Mouse (Mus musculus) left cerebral cortex, postnatal 14 days (tissue): ENCODE results near the gene Arhgap1. TPM values are rescaled to one million over a fixed set of nuclear protein-coding genes. Genes with fewer than 3 reads are reported as not detected.

Experiments
- DNase-seq, 2 experiments: peaks; one replicate each; pipeline ENCODE4 v3.0.0; 2021 to 2022; ENCODE audit warnings: low spot score in 2 of 2, mixed read lengths in 1 of 2
- intact Hi-C: fragments of 180-260 bp; cut with DNase I; formaldehyde crosslinking; loops from one replicate; pipeline ENCODE4 v1.15.1; 2025
- total RNA-seq, 2 experiments: library from RNA; stranded (reverse); gene quantifications; 2 replicates each; pipeline ENCODE4 v1.2.3; 2021

Arhgap1 gene
- total RNA-seq, 2 experiments from 2014 or later = 80.3 to 88.9 TPM

DNA sequence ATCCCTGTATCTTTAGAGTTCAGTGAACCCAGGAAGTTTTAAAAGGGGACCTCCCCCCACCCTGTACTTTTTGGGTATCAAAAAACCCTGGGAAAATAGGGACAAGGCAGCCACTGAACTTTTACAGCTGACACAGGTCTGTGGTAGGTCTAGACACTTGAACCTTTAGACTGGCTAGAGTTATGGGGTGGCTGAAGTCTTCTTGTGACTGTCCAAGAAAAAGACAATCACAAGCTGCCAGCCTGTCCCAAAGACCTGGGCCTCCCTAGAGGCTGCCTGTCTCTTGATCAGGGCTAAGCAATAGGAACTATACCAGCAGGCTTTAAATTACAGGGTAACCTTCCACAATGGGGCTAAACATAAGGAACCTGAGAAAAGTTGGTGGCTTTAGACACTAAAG is 27.3 kb downstream of the Arhgap1 start:
- DNase-seq = no peak
- intact Hi-C loops = no loop called here

DNA sequence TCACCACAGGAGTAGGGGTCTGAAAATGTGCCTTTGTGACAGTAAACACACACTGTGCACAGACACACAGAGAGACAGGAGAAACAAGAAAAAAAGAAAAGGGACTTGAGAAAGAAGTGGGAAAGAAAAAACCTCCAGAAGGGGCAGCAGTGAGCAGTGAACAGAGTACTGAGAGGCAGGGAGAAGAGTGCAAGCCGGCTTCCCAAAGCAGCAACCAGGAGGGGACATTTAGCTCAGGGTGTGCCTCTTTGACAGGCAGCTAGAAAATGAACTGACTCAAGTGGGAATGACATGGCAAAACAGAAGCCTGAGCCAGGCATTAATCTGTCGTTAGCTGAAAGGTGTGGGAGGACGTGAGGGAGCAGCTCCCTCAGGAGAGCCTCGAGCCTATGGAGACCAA is 33.2 kb downstream of the Arhgap1 start:
- intact Hi-C loops = no loop called here
- DNase-seq = peak; percentile 79 to 84

DNA sequence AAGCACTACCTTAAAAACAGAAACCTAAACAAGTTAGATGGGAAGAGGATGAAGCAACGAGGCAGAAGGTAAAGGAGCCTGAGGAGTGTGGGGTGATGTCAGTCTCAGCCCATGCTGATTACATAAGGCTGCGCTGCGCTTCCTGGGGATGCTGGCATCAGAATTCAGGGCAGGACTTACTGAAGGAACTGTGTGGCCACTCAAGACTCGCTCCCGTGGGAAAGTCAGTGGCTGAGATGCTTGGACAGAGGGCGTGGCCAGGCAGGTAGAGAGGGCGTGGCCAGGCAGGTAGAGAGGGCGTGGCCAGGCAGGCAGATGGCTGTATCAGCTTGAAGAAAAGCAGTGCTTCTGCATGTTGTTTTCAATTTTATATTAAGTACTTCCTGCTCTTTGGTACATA is 34.3 kb downstream of the Arhgap1 start:
- intact Hi-C loops = no loop called here
- no peak for DNase-seq

DNA sequence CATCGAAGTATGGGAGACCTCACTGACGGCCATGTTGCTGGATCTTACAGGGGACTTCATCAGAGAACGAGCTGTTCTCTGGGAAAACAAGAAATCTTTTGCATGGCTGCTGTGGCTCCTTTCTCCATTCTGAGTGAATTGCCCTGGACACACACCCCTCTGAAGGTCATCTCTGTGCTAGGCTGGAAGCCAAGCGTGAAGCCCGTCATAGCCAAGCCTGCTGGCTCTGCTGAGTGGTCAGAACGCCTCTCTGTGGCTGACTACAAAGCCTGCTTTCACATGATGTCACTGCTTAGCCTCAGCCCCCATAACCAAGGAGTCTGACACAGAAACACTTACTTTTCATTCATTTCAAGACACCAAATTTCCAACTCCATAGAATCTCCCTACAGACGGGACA is 39.8 kb downstream of the Arhgap1 start:
- peak; percentile 48 for DNase-seq

DNA sequence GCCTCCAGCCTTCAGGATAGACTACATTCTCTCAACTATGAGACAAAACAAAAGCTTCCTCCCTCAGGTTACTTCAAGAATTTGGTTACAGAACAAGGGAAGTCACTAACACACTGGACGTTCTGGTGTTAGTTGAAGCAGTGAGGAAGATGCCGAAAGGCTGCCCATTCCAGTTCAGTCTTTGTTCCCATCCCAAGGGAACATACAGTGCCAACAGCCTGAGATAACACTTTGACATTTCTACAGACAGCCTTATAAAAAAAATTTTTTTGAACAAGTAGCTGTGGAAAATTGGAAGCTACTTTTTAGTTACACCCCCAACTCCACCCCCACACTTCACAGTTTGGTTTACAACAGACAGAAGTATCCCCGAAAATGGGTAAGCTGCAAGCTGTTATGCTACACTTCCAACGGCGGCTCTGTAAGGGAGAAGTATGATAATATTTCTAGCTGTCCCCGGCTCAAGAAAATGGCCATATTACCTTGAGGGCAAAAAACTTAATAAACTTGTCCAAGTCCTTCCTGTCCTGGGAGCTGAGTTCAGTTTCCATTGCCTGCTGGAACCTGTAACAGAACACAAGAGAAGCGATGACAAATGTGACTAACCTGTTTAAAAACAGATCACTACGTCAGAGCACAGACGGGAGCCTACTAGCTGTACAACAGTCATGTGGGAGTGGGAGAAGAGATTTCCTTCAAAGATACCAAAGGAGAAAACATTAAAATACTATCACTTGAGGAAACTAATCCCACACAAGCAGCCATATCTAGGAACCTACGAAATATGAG is 46.0 kb downstream of the Arhgap1 start:
- intact Hi-C loops = no loop called here
- DNase-seq = peak; percentile 34 to 48

More for the DNA sequence above, 39.8 kb downstream of the Arhgap1 start:
- intact Hi-C loops = no loop called here

DNA sequence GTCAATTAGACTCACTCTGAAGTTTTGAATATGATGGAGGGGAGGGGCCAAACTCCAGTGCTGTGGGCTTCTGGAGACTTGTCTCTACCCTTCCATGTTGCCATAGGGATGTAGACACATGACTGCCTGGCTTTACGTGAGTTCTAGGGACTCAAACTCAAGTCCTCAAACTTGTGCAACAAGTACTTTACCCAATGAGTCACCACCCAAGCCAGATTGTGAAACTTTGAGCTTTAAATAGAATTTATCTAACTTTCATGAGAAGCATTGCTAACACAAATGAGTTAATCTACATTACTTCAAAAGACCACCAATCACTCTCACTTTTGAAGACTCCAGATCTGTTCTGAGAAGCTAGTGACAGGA is 46.5 kb downstream of the Arhgap1 start:
- intact Hi-C loops = no loop called here
- DNase-seq = no peak

DNA sequence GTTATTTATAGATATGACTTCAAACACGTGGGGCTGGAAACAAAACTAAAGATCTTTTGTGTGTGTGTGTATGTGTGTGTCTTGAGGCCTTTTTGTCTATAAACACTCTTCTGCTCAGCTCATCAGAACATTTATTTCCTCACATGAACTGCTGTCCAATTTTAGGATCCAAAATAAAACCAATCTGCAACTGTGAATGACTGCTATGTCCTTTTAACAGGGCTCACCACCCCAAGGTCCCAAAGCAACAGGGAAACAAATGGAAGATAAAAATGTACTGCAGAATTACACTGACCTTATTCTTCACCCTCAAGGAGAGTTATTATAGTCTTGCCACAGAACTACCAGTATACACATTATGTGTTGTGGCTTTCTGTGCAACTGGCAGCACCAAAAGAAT is 49.6 kb downstream of the Arhgap1 start:
- no peak for DNase-seq
- intact Hi-C loops = no loop called here

DNA sequence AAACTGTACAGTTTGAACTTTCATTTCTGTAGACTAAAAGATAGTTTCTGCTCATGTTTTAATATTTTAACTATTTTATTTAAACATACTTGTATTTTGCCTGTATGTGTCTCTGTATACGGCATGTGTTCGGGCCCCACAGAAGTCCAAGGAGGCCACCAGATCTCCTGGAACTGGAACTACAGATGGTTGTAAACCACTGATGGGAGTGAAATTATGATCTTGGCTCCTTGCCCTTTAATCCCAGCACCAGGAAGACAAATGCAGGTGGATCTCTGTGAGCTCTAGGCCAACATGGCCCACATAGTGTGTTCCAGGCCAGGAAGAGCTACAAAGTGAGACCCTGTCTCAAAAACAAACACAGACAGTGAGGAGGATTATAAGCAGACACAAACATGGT is 51.7 kb downstream of the Arhgap1 start:
- intact Hi-C loops = no loop called here
- DNase-seq = no peak

DNA sequence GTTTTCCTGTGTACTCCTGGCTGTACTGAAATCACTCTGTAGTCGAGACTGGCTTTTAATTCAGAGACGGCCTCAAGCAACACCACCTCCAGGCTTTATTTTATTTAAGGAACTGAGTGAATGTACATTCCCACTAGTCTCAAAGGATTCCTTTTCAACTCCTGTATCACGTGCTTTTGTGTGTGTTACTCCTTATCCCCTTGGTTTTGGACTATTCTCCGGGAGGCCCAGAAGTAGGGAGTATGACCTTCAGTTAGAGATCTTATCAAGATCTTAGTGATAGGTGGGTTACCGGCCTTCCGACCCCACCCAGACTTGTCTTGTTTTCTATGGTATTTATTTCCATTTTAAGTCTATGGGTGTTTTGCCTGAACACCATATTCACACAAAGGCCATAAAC is 56.1 kb downstream of the Arhgap1 start:
- no peak for DNase-seq
- intact Hi-C loops = no loop called here

DNA sequence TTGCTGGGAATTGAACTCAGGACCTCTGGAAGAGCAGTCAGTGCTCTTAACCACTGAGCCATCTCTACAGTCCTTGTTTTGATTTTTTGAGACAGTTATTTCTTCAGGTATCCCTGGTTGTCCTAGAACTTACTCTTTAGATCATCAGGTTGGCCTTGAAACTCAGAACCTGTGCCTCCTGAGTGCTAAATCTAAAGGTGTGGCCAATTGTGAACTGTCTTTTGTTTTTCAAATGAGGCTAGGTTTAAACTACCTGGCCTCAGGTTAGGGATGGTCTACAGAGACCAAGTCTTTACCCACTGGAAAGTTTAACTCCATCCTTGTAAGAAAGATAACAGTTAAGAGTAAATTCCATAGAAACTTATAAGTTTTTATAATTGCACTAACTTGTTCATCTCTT is 56.8 kb downstream of the Arhgap1 start:
- intact Hi-C loops = no loop called here

DNA sequence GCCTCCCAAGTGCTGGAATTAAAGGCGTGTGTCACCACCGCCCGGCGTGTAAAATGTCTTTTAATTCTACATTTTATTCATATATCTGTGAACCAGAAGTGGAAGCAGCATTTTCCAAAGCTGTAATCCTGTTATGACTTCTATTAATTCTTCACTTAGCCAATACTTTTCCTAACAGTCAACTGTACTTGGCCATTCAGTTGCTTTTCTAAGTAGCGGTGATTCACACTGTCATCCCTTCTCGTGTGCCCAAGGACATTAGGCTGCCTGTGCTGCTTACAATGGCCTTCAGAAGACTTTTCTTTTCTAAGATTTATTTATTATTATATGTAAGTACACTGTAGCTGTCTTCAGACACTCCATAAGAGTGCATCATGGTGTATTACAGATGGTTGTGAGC is 58.7 kb downstream of the Arhgap1 start:
- DNase-seq = no peak
- intact Hi-C loops = no loop called here

More for the DNA sequence above, 56.8 kb downstream of the Arhgap1 start:
- DNase-seq = no peak

DNA sequence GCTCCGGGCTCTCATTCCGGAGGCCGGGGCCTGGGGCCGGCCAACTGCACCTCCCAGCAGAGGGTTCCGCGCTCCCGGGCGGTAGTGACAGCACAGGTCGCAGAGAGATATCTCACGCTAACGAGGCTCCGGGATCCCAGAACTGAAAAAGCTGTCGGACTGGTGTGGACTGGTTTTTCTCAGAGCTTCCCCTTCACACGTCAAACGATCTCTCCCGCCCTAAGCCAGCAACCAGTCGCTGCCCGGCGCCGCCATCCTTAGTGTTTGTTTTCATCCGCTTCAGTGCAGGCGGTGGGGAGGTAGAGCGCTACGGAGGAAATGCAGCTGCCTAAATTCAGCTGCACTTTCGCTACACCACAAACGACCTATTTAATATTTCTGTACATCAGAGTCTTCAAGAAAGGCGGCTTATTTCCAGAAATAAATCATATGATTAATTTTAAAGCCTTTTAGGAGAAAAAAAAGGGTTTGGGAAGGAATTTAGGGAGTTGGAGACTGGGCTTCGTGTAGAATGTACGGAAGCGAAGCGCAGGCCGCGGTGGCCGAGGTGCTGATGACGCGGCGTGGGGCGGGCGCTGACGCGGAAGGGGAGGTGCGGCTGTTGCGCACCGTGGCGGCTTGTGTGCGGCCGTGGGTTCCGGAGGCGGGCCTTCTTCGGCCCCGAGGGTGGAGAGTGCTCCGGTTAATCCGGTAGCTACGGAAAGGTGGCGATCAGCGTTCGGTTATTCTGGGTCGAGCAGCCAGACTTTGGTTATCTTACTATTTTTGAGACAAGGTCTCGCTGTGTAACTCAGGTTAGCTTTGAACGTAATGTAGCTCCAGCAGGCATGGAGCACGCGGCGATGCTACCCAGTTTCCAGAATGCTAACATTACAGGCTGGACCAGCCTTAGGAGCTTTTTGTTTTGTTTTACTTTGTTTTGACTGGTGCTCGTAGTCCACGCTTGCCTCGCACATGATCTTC is 60.9 kb downstream of the Arhgap1 start, which contains the start of the genes Atg13 and Harbi1:
Gene Atg13 (minus strand): TSS at position 305 of the 963 bp plus-strand sequence.
Gene Harbi1 (plus strand): TSS at position 581 of the 963 bp plus-strand sequence.
- intact Hi-C loops = no loop called here
- peak; percentile 89 to 93 for DNase-seq

DNA sequence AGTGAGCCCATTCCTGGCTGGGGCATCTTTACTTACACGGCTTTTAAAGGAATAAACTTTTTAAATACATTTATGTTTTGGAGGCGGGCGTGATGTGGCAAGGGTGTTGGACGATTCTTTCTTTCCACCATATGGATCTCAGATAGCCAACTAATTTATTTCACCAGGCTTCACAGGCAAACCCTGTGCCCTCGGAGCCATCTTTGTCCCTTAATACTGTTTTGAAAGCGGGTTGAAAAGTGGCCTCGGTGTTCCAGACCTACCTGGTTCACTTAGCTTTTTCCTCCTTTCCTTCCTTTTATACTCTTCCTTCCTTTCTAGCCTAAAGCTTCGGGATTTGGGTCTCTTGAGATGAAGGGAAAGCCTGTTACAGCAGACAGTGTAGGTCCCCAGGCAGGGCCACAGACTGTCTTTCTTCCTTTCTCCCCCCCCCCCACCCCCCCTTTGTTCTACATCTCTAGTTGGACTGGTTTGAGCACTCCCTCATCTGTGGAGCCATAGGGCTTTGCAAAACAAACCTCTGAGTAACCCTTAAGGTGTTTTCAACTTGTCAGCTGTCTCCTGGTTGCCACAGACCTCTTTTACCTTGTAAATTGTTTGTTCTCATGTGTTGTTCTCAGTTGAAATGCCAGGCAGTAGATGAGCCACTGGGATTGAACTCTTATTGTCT is 61.7 kb downstream of the Arhgap1 start:
- DNase-seq = no peak
- intact Hi-C loops = no loop called here

DNA sequence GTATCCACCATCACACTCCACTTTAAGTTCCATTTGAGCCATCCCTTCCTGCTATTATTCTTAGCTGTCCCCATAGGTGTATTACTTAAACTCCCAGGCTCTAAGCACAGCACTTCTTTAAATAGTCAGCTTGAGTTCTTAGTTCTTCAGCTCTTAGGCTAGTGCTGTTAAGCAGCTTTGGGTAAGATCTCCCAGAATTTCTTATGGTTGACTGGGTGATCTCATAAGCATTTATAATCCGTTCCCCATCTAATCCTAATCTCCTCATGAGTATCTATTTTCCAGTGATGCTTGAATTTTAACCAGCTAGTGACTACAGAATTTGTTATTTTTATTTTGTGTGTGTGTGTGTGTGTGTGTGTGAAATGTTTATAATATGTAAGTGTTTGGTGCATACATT is 65.3 kb downstream of the Arhgap1 start:
- no peak for DNase-seq
- intact Hi-C loops = no loop called here

DNA sequence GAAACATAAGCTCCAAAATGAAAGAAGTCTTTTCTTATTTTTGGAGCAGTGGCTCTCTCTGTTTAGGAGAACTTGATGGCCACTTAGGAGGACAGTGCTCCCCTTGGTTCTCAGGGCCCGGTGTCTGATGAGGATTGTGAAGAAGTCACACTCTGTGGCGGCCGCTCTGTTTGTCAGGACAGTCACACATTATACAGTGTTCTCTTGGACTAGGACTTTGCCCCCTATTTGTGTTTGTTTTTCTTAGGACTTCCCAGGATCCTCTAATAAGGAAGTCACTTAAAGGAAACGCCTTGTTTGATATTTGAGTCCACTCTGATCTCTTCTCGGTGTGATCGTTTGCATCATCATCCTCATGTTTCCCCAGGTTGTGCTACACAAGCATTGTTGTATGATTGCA is 68.6 kb downstream of the Arhgap1 start:
- intact Hi-C loops = no loop called here
- no peak for DNase-seq

Other genes starting within 250 kb of the Arhgap1 start
- gene 1110051M20Rik, start 205.2 kb upstream of the Arhgap1 start, total RNA-seq = 10 to 100 TPM; 84.7 to 89.4 TPM
- gene Lrp4, start 192.3 kb upstream of the Arhgap1 start, total RNA-seq = 10 to 100 TPM; 27.2 to 28.2 TPM
- gene Ckap5, start 123.1 kb upstream of the Arhgap1 start, total RNA-seq = 100 to 1,000 TPM; 119 to 124 TPM
- gene F2, start 13.4 kb upstream of the Arhgap1 start, total RNA-seq = under 1 TPM in 1 of 2 experiments, not detected in 1; 0.18 TPM
- 10 to 100 TPM; 11.1 to 13.3 TPM for gene Zfp408, start 69 bp upstream of the Arhgap1 start, total RNA-seq
- gene Atg13, start 60.7 kb downstream of the Arhgap1 start, total RNA-seq = 10 to 100 TPM; 73.5 to 74.6 TPM
- gene Harbi1, start 61.0 kb downstream of the Arhgap1 start, total RNA-seq = 1 to 10 TPM; 6.5 to 8.3 TPM
- 10 to 100 TPM; 51.9 to 54.3 TPM for gene Ambra1, start 80.3 kb downstream of the Arhgap1 start, total RNA-seq